Mouse (Mus musculus) neural tube, embryonic 14.5 days (tissue): ENCODE data around the gene Tspan11. TPM values are rescaled to one million over a fixed set of nuclear protein-coding genes. Genes with fewer than 3 reads are reported as not detected.

Experiments
- ATAC-seq: fragments of 200-750 bp; cut with Nextera tagmentation; 2 replicates; pipeline ENCODE4 v1.8.0; 2017; ENCODE audit warnings: low read depth, mild to moderate bottlenecking, moderate TSS enrichment, moderate library complexity
- H3K27ac ChIP-seq: fragments of 300-500 bp; sonication (generic); 2 replicates; pipeline ENCODE4 v1.5.1; 2014; ENCODE audit warnings: low read depth, mild to moderate bottlenecking, control low read depth, low read length, moderate library complexity, mixed read lengths
- H3K27me3 ChIP-seq: fragments of 300-500 bp; sonication (generic); 2 replicates; pipeline ENCODE4 v1.6.1; 2014; ENCODE audit warnings: low read length; ENCODE audit not compliant: control insufficient read depth, insufficient read depth
- H3K36me3 ChIP-seq: fragments of 300-500 bp; sonication (generic); 2 replicates; pipeline ENCODE4 v1.6.1; 2014; ENCODE audit warnings: low read length, mixed read lengths; ENCODE audit not compliant: control insufficient read depth, insufficient read depth
- H3K4me1 ChIP-seq: fragments of 300-500 bp; sonication (generic); 2 replicates; pipeline ENCODE4 v1.6.1; 2014; ENCODE audit warnings: low read length; ENCODE audit not compliant: control insufficient read depth, insufficient read depth
- H3K4me2 ChIP-seq: fragments of 300-500 bp; sonication (generic); 2 replicates; pipeline ENCODE4 v1.6.1; 2014; ENCODE audit warnings: mild to moderate bottlenecking, low read depth, low read length, control low read depth
- H3K4me3 ChIP-seq: fragments of 300-500 bp; sonication (generic); 2 replicates; pipeline ENCODE4 v1.5.1; 2014; ENCODE audit warnings: low read depth, low read length, control low read depth, mixed read lengths
- H3K9ac ChIP-seq: fragments of 300-500 bp; sonication (generic); replicated peaks from 2 replicates; pipeline ENCODE4 v1.6.1; 2014; ENCODE audit warnings: low read depth, mild to moderate bottlenecking, control low read depth, low read length, mixed read lengths
- H3K9me3 ChIP-seq: fragments of 300-500 bp; sonication (generic); 2 replicates; pipeline ENCODE4 v1.6.1; 2016; ENCODE audit warnings: low read length; ENCODE audit not compliant: control insufficient read depth
- WGBS: fragments of 180-500 bp; shearing (Covaris S2); extraction: QIAGEN DNeasy Blood & Tissue Kit; methylation state at CpG from one replicate; pipeline ENCODE4 v1.1.7; 2014; 5-methylcytosine and 5-hydroxymethylcytosine counted together
- polyA plus RNA-seq: library from polyadenylated mRNA; unstranded; fragments of >200 nt; fragmentation: Nextera tagmentation; extraction: Ambion mirVana; gene quantifications from 2 replicates; pipeline ENCODE4 v1.2.1, GENCODE M21; 2014

Tspan11 gene
- polyA plus RNA-seq, 1 experiment from 2014 or later: 4.0 TPM

DNA sequence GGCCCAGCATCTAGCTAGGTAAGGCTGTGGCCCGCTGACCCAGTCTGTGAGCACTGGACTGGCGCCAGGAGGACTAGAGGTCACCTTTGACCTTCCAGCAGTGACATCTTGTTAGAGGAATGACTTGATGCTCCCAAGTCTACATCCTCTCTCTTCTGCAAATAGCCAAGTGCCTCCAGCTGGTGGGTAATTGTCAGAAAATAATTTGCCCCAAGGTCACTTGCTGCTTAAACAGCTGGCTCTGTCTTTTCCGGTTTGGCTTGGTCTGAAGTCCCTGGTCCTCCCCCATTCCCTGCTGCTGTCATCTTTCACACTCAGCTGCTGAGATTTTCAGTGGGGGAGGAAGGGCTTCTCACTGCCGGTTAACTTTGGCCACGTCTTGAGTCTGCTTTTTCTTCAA lies 45.3 kb downstream of the Tspan11 start:
- Histone ChIP-seq H3K36me3 (no peaks in the 10 kb centered on the region), H3K4me3 (no peak overlapping the region), H3K4me1 (no peaks in the 10 kb centered on the region), H3K4me2 (no peak overlapping the region), H3K27ac (no peak overlapping the region), H3K27me3 (no peaks in the 10 kb centered on the region), H3K9ac (no peak overlapping the region), H3K9me3 (no peaks in the 10 kb centered on the region)
- no peak for ATAC-seq
- 74% methylated on average over 5 of the region's 5 CpGs for WGBS

DNA sequence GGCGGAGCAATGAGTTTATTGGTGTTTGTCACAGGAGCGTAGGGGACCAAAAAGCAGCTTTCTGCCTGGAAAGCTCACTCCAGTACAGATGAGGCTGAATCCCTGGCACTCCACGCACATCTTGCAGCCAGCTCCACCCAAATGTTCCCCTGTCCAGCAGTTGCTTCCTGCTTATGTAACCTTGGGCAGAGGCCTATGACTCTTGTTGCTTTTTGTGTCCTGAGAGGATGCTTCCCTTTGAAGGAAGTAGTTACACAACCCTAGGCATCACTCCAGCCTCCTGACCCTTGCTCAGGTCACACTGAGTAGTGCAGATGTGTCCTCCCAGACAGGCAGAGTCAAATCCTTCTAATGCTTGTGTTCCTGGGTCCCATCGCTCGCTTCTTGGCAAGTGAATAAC lies 46.5 kb downstream of the Tspan11 start:
- WGBS: 87% methylated on average over 5 of the region's 5 CpGs
- H3K36me3 ChIP-seq: no peaks in the 10 kb centered on the region
- no peak overlapping the region for H3K4me2 ChIP-seq
- H3K4me3 ChIP-seq: no peak overlapping the region
- no peaks in the 10 kb centered on the region for H3K27me3 ChIP-seq
- H3K9ac ChIP-seq: no peak overlapping the region
- no peaks in the 10 kb centered on the region for H3K4me1 ChIP-seq
- no peak overlapping the region for H3K27ac ChIP-seq
- no peaks in the 10 kb centered on the region for H3K9me3 ChIP-seq
- ATAC-seq: no peak

DNA sequence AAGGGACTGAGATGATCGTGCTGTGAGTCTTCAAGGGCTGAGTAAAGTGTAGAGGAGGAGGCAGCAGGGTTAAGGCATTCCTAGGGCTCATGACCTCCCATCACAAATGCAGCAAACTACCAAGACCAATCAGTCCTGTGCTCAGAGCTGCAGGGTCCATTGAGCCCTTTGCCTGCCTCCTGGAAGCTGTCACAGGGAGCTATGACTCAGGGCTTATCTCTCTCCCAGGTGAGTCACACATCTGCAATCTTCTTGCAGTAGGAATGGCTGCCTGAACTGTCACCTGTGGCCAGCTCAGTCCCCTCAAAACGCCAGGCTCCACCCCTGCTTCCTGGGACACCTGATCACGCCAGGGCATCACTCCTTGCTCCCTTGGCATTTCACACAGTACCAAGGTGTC lies 47.7 kb downstream of the Tspan11 start:
- Histone ChIP-seq H3K9me3 (no peaks in the 10 kb centered on the region), H3K4me1 (no peaks in the 10 kb centered on the region), H3K27me3 (no peaks in the 10 kb centered on the region)

DNA sequence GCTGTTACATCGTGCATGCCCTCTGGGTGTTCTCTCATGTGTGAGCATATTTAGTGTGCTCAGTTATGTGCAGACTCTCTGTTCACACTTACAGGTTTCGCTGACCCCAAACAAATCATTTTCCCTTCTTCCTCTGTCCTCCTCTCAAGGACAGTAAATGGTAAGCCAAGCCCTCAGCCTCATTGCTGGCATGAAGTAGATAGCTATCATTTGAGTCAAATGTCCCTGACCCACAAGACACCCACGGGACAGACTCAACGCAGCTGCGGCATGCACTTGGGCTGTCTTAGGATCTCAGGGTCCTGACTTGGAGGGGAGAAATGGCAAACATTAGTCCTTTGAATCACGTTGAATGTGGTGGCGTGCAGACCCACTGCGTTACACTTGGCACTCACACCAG lies 55.0 kb downstream of the Tspan11 start:
- Histone ChIP-seq H3K27ac (no peak overlapping the region), H3K27me3 (no peaks in the 10 kb centered on the region), H3K4me3 (no peak overlapping the region), H3K9me3 (no peaks in the 10 kb centered on the region), H3K4me1 (no peaks in the 10 kb centered on the region), H3K9ac (no peak overlapping the region), H3K4me2 (no peak overlapping the region), H3K36me3 (no peaks in the 10 kb centered on the region)
- WGBS: 88% methylated on average over 8 of the region's 8 CpGs
- no peak for ATAC-seq

More for the DNA sequence above, 47.7 kb downstream of the Tspan11 start:
- Histone ChIP-seq H3K27ac (no peak overlapping the region), H3K4me2 (no peak overlapping the region), H3K36me3 (no peaks in the 10 kb centered on the region), H3K4me3 (no peak overlapping the region), H3K9ac (no peak overlapping the region)
- 86% methylated on average over 3 of the region's 3 CpGs for WGBS
- ATAC-seq: no peak

DNA sequence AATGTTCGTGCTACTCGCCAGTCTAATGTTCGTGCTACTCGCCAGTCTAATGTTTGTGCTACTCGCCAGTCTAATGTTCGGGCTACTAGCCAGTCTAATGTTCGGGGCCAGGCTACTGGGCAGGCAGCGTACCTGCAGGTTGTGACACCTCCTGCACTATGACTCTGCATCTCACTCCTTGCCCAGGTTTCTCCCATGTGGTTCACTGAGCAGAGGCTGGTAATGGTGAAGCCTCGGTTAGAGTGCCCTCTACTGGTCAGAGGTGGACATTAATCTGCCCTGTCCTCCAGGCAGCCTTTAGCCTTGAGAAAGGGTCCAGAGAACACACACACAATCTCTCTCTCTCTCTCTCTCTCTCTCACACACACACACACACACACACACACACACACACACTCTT lies 58.3 kb downstream of the Tspan11 start:
- peak; percentile 88 for ATAC-seq
- Histone ChIP-seq H3K4me2 (no peak overlapping the region), H3K9me3 (no peaks in the 10 kb centered on the region), H3K27ac (no peak overlapping the region), H3K9ac (no peak overlapping the region), H3K4me3 (no peak overlapping the region), H3K27me3 (no peaks in the 10 kb centered on the region), H3K4me1 (no peaks in the 10 kb centered on the region), H3K36me3 (no peaks in the 10 kb centered on the region)
- WGBS: 62% methylated on average over 9 of the region's 9 CpGs

DNA sequence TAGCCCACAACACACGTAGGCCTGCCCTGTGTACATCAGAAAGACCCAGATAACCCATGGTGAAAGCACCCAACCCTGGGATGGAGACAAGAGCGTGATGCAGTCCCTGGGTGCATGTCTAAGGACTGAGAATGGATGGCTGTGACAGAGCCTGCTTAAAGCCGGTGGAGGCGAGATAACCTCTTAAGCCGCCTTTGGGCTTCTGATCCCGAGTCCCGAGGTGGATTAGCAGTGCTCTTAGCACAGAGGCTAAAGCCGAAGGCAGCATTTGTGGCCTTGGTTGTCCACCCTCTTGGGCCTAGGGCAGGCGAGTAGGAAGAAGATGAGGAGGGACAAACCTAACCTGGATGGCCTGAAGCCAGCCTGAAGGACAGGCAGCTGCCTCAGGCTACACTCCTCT lies 61.3 kb downstream of the Tspan11 start:
- no peaks in the 10 kb centered on the region for H3K27me3 ChIP-seq
- no peaks in the 10 kb centered on the region for H3K36me3 ChIP-seq
- H3K9me3 ChIP-seq: no peaks in the 10 kb centered on the region
- no peak overlapping the region for H3K4me2 ChIP-seq
- no peak overlapping the region for H3K27ac ChIP-seq
- H3K4me1 ChIP-seq: no peaks in the 10 kb centered on the region
- no peak overlapping the region for H3K9ac ChIP-seq
- H3K4me3 ChIP-seq: no peak overlapping the region
- 91% methylated on average over 9 of the region's 9 CpGs for WGBS
- no peak for ATAC-seq

DNA sequence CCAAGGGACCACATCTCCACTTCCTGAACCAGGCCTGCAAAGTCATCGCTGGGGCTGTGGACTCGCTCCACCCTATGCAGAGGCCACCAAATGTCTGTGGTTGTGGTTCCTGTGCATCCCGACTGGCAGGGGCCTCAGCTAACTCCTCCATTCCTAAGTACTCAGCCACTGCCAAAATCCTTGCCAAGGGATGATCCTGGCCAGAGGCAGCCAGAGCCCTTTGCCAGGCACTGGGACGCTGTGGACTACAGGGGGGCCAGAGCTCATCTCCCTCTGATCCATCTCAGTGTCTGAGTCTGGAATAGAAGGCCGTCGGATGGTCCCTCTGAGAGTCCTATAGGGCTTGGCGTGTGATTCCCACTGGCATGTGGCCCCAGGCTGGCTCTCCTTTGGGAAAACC lies 62.5 kb downstream of the Tspan11 start:
- Histone ChIP-seq H3K4me3 (no peak overlapping the region), H3K4me1 (no peaks in the 10 kb centered on the region), H3K36me3 (no peaks in the 10 kb centered on the region), H3K27ac (no peak overlapping the region), H3K9me3 (no peaks in the 10 kb centered on the region), H3K9ac (no peak overlapping the region), H3K4me2 (no peak overlapping the region), H3K27me3 (no peaks in the 10 kb centered on the region)
- ATAC-seq: no peak
- 94% methylated on average over 7 of the region's 7 CpGs for WGBS

DNA sequence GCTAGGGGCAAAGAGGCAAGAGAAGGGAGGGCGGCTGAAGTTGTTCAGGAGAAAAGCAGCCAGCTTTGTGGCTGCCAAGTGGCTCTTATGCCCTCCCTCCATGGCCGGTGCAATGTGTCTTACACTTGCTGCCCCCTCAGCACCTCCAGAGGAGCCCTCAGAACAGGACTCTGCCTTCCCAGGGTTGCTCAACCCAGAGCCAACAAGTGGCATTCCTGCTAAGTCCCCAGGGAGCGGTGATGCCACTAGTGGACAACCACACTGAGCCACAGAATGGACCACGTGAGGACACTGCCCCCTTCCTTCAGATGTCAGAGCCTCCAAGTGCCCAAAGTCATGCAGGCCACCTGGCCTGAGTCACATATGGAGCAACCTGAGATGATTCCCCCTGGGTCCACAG lies 65.7 kb downstream of the Tspan11 start:
- Histone ChIP-seq H3K9me3 (no peaks in the 10 kb centered on the region), H3K4me3 (no peak overlapping the region), H3K9ac (no peak overlapping the region), H3K36me3 (no peaks in the 10 kb centered on the region), H3K27ac (no peak overlapping the region), H3K27me3 (no peaks in the 10 kb centered on the region), H3K4me1 (no peaks in the 10 kb centered on the region), H3K4me2 (no peak overlapping the region)
- no peak for ATAC-seq
- 86% methylated on average over 4 of the region's 4 CpGs for WGBS

DNA sequence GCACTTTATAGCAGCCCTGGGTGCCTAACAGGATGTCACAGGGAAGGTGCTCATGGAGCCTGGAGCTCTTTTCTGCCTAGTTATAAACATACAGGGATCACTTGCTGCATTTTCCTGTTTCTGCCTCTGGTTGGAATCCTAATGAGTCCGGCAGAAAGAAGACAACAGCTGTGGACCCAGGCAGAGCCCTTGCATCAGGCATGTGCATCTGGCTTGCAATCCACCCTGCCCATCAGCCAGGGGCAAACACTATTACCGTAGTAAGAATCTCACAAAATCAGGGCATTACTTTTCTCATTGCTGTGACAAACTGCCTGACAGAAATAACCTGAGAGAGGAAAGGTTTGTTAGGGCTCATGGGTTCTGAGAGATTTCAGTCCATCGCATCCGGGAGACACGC lies 68.8 kb downstream of the Tspan11 start:
- H3K27me3 ChIP-seq: no peaks in the 10 kb centered on the region
- ATAC-seq: no peak
- H3K9ac ChIP-seq: no peak overlapping the region
- no peaks in the 10 kb centered on the region for H3K9me3 ChIP-seq
- no peaks in the 10 kb centered on the region for H3K4me1 ChIP-seq
- H3K36me3 ChIP-seq: no peaks in the 10 kb centered on the region
- no peak overlapping the region for H3K4me3 ChIP-seq
- 85% methylated on average over 5 of the region's 5 CpGs for WGBS
- no peak overlapping the region for H3K4me2 ChIP-seq
- H3K27ac ChIP-seq: no peak overlapping the region

DNA sequence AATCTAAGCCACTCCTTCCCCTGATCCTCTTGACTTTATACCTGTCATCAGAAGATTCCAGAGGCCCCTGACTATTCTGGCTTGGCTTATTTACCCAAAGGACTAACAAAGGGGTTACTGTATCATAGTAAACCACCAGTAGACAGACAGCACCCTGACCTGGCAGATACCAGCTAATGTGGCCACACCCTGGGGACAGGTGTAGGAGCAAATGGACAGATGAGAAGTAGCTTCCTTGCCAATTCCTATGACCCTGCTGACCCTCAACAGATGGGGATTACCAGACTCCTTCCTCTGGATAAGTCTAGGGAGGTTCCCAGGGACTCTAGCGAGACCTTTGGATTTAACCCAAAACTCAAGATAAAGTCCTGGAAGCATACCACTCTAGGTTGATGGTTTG lies 72.8 kb downstream of the Tspan11 start:
- Histone ChIP-seq H3K27me3 (no peaks in the 10 kb centered on the region), H3K27ac (no peak overlapping the region), H3K36me3 (no peaks in the 10 kb centered on the region), H3K9ac (no peak overlapping the region), H3K4me1 (no peaks in the 10 kb centered on the region), H3K4me2 (no peak overlapping the region), H3K9me3 (no peaks in the 10 kb centered on the region), H3K4me3 (no peak overlapping the region)
- no peak for ATAC-seq
- WGBS: 93% methylated on average over 1 of the region's 1 CpGs
